Mouse (Mus musculus) liver, postnatal 0 days (tissue): Measurements from ENCODE around the gene Lbh.

Source experiments
- CTCF ChIP-seq: sonication (generic); IDR thresholded peaks from 2 replicates; pipeline ENCODE4 v1.5.1; 2016; ENCODE audit warnings: antibody characterized with exemption, low read depth
- EP300 ChIP-seq: IDR thresholded peaks from 2 replicates; pipeline ENCODE4 v1.6.1; 2016; ENCODE audit warnings: antibody characterized with exemption, low read depth, mild to moderate bottlenecking

GRCm38 (mm10) chr17:72961953-72962630, 44.0 kb downstream of the Lbh start:
- TF ChIP-seq EP300, result no peak
- TF ChIP-seq CTCF, result no peak
